Mouse (Mus musculus) hematopoietic stem cell, adult 5-6 weeks (primary cell): Measurements from ENCODE around the gene Hlcs. TPM values are rescaled to one million over a fixed set of nuclear protein-coding genes. Genes with fewer than 3 reads are reported as not detected.

Experiments
- ATAC-seq, 2 experiments: fragments of 125-278 bp in 1 of 2; replicated peaks in 1 of 2; 2 replicates each; pipeline ENCODE4 v1.8.0; 2016 to 2017; ENCODE audit warnings: inconsistent platforms in 2 of 2, mild to moderate bottlenecking in 2 of 2, moderate number of reproducible peaks in 2 of 2, low read depth in 1 of 2, moderate TSS enrichment in 1 of 2; ENCODE audit not compliant: low FRiP score in 2 of 2, poor library complexity in 2 of 2, severe bottlenecking in 2 of 2, insufficient read depth in 1 of 2, low TSS enrichment in 1 of 2
- total RNA-seq: library from RNA; stranded (forward); fragments of 172-1452, 232-1000 nt; gene quantifications from 2 replicates; pipeline ENCODE4 v1.2.3, GENCODE M21; 2017

The Hlcs gene
- total RNA-seq, 1 experiment from 2014 or later = 11.7 TPM

DNA sequence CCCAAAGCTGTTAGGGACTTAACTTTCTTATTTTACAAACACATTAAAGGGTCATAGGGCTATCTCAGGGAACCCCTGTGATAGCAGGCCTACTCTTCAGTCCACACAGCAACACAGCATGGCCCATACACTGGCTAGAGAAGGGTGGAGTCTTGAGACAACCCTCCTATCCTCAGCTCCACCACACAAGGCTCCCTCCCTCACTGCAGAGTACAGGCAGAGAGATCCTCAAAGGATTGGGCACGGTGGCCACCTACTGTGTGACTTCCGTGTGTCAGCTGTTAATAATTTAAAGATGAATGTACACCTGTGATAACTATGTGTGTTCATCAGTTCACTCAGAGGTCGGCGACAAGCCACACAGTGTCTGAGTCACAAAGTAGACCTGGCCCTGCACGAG, 112.0 kb downstream of the Hlcs start:
- no peak for ATAC-seq

DNA sequence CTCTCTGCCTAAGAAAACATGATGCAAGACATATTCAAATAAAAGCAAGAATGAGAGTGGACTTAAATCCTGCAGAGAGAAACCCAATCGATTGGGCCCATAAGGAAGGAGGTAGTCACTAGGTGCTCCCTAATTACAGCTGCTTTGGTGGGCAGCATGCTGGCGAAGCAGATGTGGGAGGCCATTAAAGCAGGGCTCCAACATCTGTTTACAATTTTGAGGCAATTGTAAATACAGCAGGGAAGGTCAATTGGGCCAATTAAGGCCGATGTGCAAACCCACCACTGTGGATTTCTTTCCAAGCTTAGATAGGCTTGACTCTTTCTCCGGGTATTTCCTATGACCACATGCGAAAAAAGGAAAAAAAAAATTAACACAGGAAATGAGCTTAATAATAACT, 117.5 kb downstream of the Hlcs start:
- ATAC-seq = no peak

GRCm38 (mm10) chr16:94191379-94192315, 121.7 kb downstream of the Hlcs start:
- no peak for ATAC-seq

- ATAC-seq = no peak
Observed at GRCm38 (mm10) chr16:94190256-94190655, 123.1 kb downstream of the Hlcs start.

DNA sequence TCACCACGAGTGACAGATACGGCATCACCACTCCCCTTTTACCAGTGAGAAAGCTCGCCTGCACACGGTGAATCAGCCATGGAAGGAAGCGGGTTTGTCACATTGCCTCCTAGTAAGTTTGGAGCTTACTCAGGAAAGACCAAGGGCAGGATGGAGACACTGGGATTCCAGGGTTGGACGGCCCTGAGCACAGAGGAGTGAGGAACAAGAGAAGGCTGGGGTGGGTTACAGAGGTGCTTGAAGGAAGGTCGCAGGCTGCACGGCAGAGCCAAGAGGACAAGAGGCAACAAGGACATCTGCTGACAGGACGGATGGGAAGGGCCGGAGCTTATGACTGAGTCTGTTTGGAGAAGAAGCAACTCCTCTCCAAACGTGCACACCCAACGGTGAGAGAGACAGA, 126.8 kb downstream of the Hlcs start:
- no peak for ATAC-seq

DNA sequence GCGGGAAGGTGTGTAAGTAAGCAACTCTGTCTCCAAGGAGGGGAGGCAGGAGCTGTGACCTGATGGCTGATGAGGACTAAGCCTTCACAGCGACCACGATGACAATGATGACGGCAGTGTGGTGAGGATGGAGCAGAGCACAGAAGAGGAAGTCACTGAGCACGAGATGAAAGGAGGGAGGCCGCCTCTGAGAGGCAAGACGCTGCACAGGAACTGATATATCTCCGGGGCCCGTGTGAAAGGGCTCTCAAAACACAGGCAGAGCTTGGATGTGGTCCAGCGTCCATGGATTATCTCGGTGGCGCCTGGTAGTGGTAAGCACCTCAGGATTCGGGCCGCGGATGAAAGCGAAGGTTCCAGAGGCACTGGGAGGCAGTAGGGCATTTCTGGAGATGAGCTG, 127.9 kb downstream of the Hlcs start:
- peak; percentile 83 to 89 for ATAC-seq

DNA sequence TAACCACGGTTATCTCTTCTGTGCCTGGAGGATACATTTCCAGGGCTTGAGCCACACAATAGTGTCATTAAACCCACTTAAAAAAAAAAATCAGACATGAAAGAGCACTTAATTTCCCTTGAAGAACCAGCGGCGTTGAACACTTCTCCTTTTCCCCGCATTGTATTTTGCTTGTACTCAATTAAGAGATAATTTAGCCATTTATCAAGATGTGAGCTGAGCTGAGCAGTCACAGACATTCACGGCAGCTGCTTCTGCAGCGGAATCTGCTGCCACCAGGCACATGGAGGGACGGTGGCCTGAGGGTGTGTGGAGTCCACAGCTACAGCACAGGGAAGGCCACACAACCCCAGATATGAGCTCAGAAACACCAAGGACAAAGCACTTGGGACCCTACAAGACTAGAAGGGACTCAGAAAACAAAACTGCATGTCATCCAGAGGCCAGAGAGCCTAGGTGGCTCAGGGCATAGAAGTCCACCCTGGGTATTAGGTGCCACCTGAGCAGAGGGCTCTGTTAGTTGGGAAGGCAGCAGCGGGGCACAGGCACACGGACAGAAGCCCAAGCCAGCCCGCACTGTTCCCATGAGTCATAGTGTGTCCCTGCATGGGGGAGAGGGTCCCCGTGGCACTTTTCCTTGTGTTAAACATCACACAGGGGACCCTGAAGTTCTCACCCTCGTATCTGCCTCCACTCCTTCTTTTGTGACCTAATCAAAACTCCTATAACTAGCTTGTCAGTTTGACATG, 133.1 kb downstream of the Hlcs start:
- ATAC-seq = no peak

DNA sequence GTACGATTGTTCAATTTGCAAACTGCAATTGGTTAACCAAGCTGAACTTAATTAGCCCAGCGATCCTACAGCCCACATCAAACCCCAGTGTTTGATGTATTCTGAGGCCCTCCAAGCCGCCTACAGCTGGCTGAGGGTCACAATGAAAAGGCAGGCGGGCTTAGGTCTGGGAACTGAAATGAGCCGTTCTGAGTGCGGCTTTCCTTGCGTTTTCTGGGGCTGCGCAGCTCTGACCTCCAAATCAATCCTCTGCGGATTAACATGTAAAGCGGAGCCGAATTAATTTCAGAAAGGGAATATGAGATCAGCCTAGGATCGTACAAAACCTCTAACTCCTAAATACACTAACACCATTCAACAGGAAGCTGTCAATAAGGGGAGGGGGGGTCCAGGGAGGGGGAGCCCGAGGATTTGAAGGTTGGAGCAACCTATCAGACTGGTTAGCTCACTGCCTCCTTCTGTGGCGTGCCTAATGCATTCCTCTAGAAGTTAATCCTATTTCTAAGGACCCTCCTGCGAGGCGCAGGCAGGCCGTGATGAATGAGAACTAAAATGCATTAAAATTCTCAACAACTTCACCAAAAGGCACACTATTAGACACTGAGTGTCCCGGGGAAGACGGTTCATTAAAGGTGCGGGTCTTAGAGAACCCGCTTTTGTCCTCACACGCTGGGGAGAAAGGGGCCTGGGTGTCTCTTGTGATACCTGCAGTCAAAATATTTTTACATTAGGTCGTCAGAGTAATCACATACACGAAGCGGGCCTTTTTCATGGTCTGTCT, 133.8 kb downstream of the Hlcs start:
- ATAC-seq = no peak

- ATAC-seq = no peak
Observed at GRCm38 (mm10) chr16:94178441-94179220, 134.7 kb downstream of the Hlcs start.

- no peak for ATAC-seq
Observed at GRCm38 (mm10) chr16:94176997-94177857, 136.1 kb downstream of the Hlcs start.

GRCm38 (mm10) chr16:94175366-94175986, 137.9 kb downstream of the Hlcs start:
- ATAC-seq = no peak

- ATAC-seq = no peak
Observed at GRCm38 (mm10) chr16:94173361-94173760, 140.0 kb downstream of the Hlcs start.

GRCm38 (mm10) chr16:94170218-94170617, 143.2 kb downstream of the Hlcs start:
- ATAC-seq = no peak

DNA sequence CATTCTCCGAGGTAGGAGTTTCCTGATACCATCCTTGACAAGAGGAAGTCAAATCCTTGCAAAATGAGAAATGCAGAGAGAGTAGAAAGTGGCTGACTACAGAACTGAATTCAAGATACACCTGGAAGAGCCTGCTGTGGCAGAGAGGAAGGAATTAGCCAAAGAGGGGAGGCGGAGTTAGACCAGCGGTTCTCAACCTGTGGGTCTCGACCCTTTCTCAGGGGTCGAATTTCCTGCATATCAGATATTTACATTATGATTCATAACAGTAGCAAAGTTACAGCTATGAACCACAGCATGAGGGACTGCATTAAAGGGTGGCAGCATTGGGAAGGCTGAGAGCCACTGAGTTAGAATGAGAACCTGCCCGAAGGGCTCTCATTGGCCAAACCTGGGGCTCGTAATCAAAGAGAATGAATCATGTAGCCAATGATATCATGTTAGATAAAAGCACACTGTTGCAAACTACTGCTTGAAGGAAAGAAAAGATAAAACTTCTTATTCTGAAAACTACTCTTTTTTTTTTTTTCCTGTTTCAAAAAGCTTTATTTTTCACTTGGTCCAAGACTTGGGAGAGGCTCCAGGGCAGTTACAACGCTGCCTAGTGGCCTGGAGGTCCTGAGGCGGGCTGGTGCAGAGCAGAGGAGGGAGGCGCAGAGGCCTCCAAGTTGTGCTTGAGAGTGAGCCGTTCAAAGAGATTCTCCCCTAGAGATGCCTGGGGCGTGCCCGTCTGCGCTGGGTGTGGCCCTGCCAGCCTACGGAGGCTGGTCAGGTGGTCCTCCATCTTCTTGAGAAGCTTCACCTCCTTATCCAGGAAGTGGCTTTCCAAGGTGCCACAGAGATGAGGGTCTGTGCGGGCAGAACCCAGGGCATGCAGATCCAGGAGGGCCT, 144.5 kb downstream of the Hlcs start:
- ATAC-seq = no peak

DNA sequence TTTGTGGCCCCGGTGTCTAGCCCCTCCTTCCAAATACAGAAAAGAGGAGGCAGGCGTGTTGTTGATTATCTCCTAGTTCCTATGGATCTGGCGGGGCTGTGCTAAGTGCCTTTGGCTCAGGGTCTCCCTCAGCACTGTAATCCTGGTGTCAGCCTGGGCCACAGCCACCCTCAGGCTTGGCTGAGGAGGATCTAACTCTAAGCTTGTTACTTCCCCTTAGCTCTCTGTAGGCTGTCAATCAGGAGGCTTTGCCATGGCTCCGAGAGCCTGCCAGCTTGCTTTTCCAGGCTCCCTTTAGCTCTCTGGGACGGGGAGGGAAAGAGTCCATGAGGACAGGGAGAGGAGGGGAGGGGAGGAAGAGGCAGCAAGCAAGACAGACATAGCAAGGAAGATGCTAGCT, 148.4 kb downstream of the Hlcs start:
- ATAC-seq = peak; percentile 19 to 27; a peak in 2 of 4 replicates
